Mouse (Mus musculus) 3134 (cell line): ENCODE results near the gene Mien1.
A peak's percentile ranks its signal among the peaks of the same experiment; 100 is the strongest.

Experiments
- DNase-seq: peaks from one replicate; pipeline ENCODE4 v3.0.0-alpha.2; 2011; ENCODE audit warnings: low spot score; ENCODE audit not compliant: insufficient read length; ENCODE audit errors: extremely low read depth

Gene Mien1

GRCm38 (mm10) chr11:98461109-98461720 is 22.4 kb upstream of the Mien1 start:
- no peak for DNase-seq

- no peak for DNase-seq
These were observed 21.1 kb upstream of the Mien1 start for GRCm38 (mm10) chr11:98459860-98460259.

- DNase-seq: no peak
These were observed 20.4 kb upstream of the Mien1 start for GRCm38 (mm10) chr11:98459071-98459741.

GRCm38 (mm10) chr11:98458121-98458990 is 19.6 kb upstream of the Mien1 start:
- no peak for DNase-seq

- peak; percentile 81 for DNase-seq
These were observed 18.8 kb upstream of the Mien1 start for GRCm38 (mm10) chr11:98457367-98458120.

- no peak for DNase-seq
These were observed 18.2 kb upstream of the Mien1 start for GRCm38 (mm10) chr11:98456945-98457344.

- no peak for DNase-seq
These were observed 17.8 kb upstream of the Mien1 start for GRCm38 (mm10) chr11:98456545-98456944.

- no peak for DNase-seq
These were observed 16.7 kb upstream of the Mien1 start for GRCm38 (mm10) chr11:98455484-98455883.

- DNase-seq: no peak
These were observed 11.4 kb upstream of the Mien1 start for GRCm38 (mm10) chr11:98449921-98450771.

GRCm38 (mm10) chr11:98449419-98449818 is 10.6 kb upstream of the Mien1 start:
- DNase-seq: no peak

- DNase-seq: no peak
These were observed 9.5 kb upstream of the Mien1 start for GRCm38 (mm10) chr11:98448191-98448790.

- no peak for DNase-seq
These were observed 8.7 kb upstream of the Mien1 start for GRCm38 (mm10) chr11:98447475-98447834.

GRCm38 (mm10) chr11:98446562-98447474 is 8.0 kb upstream of the Mien1 start:
- DNase-seq: no peak

- no peak for DNase-seq
These were observed 7.4 kb upstream of the Mien1 start, which contains the start of gene Grb7 for GRCm38 (mm10) chr11:98446213-98446561. Grb7 (plus strand) TSS chr11:98446394.

GRCm38 (mm10) chr11:98445679-98446078 is 6.9 kb upstream of the Mien1 start:
- no peak for DNase-seq

GRCm38 (mm10) chr11:98445238-98445637 is 6.4 kb upstream of the Mien1 start:
- no peak for DNase-seq

- no peak for DNase-seq
These were observed 4.9 kb upstream of the Mien1 start for GRCm38 (mm10) chr11:98443688-98444087.

- no peak for DNase-seq
These were observed 1.4 kb downstream of the Mien1 start for GRCm38 (mm10) chr11:98437441-98437840.

GRCm38 (mm10) chr11:98435723-98436122 is 3.1 kb downstream of the Mien1 start:
- DNase-seq: no peak
